20 mouse cellular contexts compared by ENCODE assay signal in the genomic region with DNA sequence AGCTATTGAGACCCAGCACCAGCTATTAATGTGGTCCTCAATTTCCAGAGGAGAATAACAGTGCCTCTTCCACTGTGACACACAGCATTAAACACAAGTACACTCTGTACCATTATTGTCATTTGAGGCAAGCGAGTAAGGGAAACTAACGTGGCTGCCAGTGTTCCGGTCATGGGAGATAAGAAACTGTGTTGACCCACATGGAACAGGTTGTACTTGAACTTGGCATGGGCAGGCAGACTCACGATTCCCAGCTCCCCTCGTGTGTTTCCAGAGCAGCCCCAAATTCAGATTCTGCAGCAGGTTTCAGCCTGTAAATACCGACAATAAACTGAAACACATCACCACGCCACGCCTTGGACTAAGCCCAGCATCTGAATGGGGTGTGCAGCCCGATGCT.
"Had no signal": no experiment of that assay in that cellular context is flagged by ENCODE, and none has a peak within 500 bp of the region (broad histone marks: within the 10 kb centered on the region; RNA-seq: fewer than 3 reads in every experiment).

No protein-coding gene starts in this region.

- H3K27me3 ChIP-seq: kidney, embryonic 15.5 days; liver, embryonic 13.5 days; lung, embryonic 15.5 days; midbrain, embryonic 12.5 days; midbrain, embryonic 15.5 days; neural tube, embryonic 13.5 days; stomach, embryonic 15.5 days had no signal

- ATAC-seq: intestine, embryonic 16.5 days; midbrain, embryonic 15.5 days had no signal

- H3K36me3 ChIP-seq: kidney, embryonic 15.5 days; liver, embryonic 13.5 days; lung, embryonic 15.5 days; midbrain, embryonic 12.5 days; midbrain, embryonic 15.5 days; neural tube, embryonic 13.5 days; stomach, embryonic 15.5 days had no signal

- H3K4me2 ChIP-seq: kidney, embryonic 15.5 days; liver, embryonic 13.5 days; lung, embryonic 15.5 days; midbrain, embryonic 12.5 days; midbrain, embryonic 15.5 days; neural tube, embryonic 13.5 days; stomach, embryonic 15.5 days had no signal

- H3K27ac ChIP-seq: kidney, embryonic 15.5 days; left cerebral cortex, adult 2 months; liver, embryonic 13.5 days; lung, embryonic 15.5 days; midbrain, embryonic 12.5 days; midbrain, embryonic 15.5 days; neural tube, embryonic 13.5 days; stomach, embryonic 15.5 days had no signal

- H3K9me3 ChIP-seq: kidney, embryonic 15.5 days; liver, embryonic 13.5 days; lung, embryonic 15.5 days; midbrain, embryonic 12.5 days; midbrain, embryonic 15.5 days; neural tube, embryonic 13.5 days; stomach, embryonic 15.5 days had no signal

- H3K4me1 ChIP-seq: neural tube, embryonic 13.5 days; stomach, embryonic 15.5 days had no signal

- H3K9ac ChIP-seq: kidney, embryonic 15.5 days; liver, embryonic 13.5 days; lung, embryonic 15.5 days; midbrain, embryonic 12.5 days; midbrain, embryonic 15.5 days; neural tube, embryonic 13.5 days; stomach, embryonic 15.5 days had no signal

- H3K4me3 ChIP-seq: kidney, embryonic 15.5 days; left cerebral cortex, adult 2 months; liver, embryonic 13.5 days; lung, embryonic 15.5 days; midbrain, embryonic 12.5 days; midbrain, embryonic 15.5 days; myocyte; neural tube, embryonic 13.5 days; stomach, embryonic 15.5 days had no signal

- DNase-seq: kidney, adult 8-10 months; kidney, postnatal 10 days; kidney, postnatal 36 days; layer of hippocampus, postnatal 36 days; liver, embryonic 13.5 days; lung, postnatal 14 days; lung, postnatal 4 days; retina, postnatal 1 day; right cerebral cortex, postnatal 25 days; spleen, adult 18-20 months; thymus, postnatal 25 days had no signal
